Mouse (Mus musculus): ENCODE results near the gene Klhl8. TPM values are rescaled to one million over a fixed set of nuclear protein-coding genes. Genes with fewer than 3 reads are reported as not detected.
"Not testable (repeated sequence)": the region's sequence is repeated elsewhere in the genome, so short reads cannot be mapped to it uniquely, and the experiment has no call there.

The Klhl8 gene
- total RNA-seq (2014; fragmentation: Nextera tagmentation), result 1.5 TPM in 2 replicates
- total RNA-seq (2017), result 3.0 and 3.3 TPM in 2 replicates
- polyA plus RNA-seq (2012), result 0.04 and 0.11 TPM in 2 replicates

DNA sequence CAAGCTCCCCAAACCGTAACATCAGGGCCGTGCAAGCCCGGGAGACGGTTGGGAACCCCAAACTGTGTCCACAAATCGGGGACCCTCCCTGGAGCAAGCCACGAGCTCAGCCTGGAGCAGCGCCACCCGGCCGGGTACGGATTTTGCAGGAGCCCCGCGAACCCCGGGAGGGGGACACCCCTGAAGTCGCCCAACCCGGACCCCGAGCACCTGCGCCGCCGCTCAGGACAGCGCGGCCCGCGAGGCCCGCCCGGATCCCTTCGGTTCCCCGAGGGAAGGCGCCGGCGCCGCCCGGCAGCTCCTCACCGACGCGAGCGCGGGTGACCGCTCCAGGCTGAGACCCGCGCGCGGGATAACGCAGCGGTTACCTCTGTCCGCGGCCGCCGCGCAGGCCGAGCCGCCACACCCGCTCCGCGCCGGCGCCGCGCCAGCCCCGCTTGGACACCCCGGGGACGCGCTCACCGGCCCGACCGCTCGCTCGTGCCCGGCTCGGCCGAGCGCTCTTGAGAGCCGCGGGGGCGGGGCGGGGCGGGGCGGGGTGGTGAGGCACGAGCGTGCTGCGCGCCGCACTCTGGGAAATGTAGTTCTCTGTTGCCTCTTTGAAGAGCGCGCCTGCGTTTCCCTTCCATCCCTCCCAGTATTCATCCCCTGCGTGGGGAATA lies at the start of gene Klhl8:
Gene Klhl8, minus strand, starts transcription at position 512 of the 662 bp plus-strand sequence.
- Histone ChIP-seq H3K36me3 (replicated peaks) (no peaks in the 10 kb centered on the region), H3K4me3 (ENCODE audit: low read depth, low read length) (peak within 1 kb of the TSS; percentile 80), H3K4me1 (ENCODE audit: insufficient read depth, low read depth, low read length) (peaks cover 16% of the 10 kb centered on the region), H3K27me3 (ENCODE audit: insufficient read depth, low read length) (peaks cover 16% of the 10 kb centered on the region), H3K9me3 (replicated peaks) (no peaks in the 10 kb centered on the region)
- ATAC-seq (ENCODE audit: extremely low read depth, insufficient number of reproducible peaks, low FRiP score, poor library complexity, severe bottlenecking) (peak; percentile 87), DNase-seq (ENCODE audit: low spot score) (peak; percentile 85)
- TF ChIP-seq CTCF (IDR thresholded peaks at IDR 0.05; ENCODE audit: low read depth, low read length), result no peak
- TF ChIP-seq GATA2 (IDR thresholded peaks at IDR 0.05; ENCODE audit: borderline replicate concordance, low read depth, low read length), result no peak
- TF ChIP-seq GATA1 (IDR thresholded peaks at IDR 0.05; ENCODE audit: borderline replicate concordance, low read length), result no peak
- TF ChIP-seq POLR2AphosphoS5 (IDR thresholded peaks at IDR 0.05; ENCODE audit: insufficient replicate concordance, low read depth, low read length), result no peak
- TF ChIP-seq TAL1 (conservative IDR thresholded peaks at IDR 0.05; ENCODE audit: low read depth, low read length), result no peak

GRCm38 (mm10) chr5:103954638-103955037 lies 43.6 kb upstream of the Klhl8 start:
- DNase-seq (ENCODE audit: low spot score), result no peak
- Histone ChIP-seq H3K4me3 (ENCODE audit: low read depth, low read length) (no peak overlapping the region), H3K36me3 (replicated peaks) (no peaks in the 10 kb centered on the region), H3K27me3 (ENCODE audit: insufficient read depth, low read length) (no peaks in the 10 kb centered on the region), H3K9me3 (replicated peaks) (peaks cover 13% of the 10 kb centered on the region), H3K4me1 (ENCODE audit: insufficient read depth, low read depth, low read length) (no peaks in the 10 kb centered on the region)
- TF ChIP-seq GATA2 (IDR thresholded peaks at IDR 0.05; ENCODE audit: borderline replicate concordance, low read depth, low read length), result no peak
- no peak for TF ChIP-seq POLR2AphosphoS5 (IDR thresholded peaks at IDR 0.05; ENCODE audit: insufficient replicate concordance, low read depth, low read length)
- no peak for TF ChIP-seq GATA1 (IDR thresholded peaks at IDR 0.05; ENCODE audit: borderline replicate concordance, low read length)
- no peak for TF ChIP-seq CTCF (IDR thresholded peaks at IDR 0.05; ENCODE audit: low read depth, low read length)
- TF ChIP-seq TAL1 (conservative IDR thresholded peaks at IDR 0.05; ENCODE audit: low read depth, low read length), result no peak
- ATAC-seq (ENCODE audit: extremely low read depth, insufficient number of reproducible peaks, low FRiP score, poor library complexity, severe bottlenecking), result no peak

DNA sequence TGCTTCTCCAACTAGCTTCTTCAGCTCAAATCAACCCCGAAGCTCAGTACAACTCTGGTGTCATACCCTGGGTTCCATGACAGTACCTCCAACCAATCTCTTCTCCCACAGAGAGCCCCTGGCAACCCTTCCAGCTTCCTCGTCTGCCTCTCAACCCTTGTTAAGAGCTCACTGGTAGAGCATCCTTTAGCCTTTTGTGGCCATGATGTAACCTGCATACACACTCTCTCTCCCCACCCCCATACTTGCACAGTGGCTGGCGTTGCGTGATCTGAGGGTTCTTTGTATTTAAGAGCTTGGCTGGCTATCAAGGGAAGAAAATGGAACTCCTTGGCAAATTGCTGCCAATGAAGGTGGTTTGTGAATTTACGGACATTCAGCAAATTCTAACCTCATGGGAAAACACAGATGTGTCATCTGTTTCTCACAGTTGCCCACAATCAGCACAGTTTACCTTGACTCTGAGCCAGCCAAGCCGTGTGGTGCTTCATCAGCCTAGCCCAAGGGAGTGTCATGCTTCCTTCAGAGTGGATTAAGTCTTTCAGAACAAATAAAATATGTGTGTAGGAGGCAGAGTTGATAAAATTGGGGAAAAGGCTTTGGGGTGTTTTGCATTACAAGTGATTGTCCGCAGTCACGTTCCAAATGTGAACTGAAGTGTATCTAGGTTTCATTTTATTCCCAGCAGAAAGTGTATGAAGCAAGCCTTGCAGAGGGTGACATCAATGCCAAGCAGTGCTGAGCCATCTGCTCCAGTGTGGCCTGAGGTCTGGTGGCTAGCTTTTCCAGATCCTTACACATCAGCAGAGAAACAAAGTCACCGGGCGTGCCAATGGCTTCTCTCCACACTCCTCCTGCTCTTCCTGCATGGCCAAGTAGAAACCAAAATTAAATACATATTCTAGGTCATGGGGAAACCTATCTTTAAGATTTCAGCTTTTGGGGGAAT lies 42.4 kb upstream of the Klhl8 start:
- Histone ChIP-seq H3K4me3 (ENCODE audit: low read depth, low read length) (no peak overlapping the region), H3K36me3 (replicated peaks) (no peaks in the 10 kb centered on the region), H3K4me1 (ENCODE audit: insufficient read depth, low read depth, low read length) (no peaks in the 10 kb centered on the region), H3K9me3 (replicated peaks) (peaks cover 13% of the 10 kb centered on the region), H3K27me3 (ENCODE audit: insufficient read depth, low read length) (no peaks in the 10 kb centered on the region)
- DNase-seq (ENCODE audit: low spot score) (no peak), ATAC-seq (ENCODE audit: extremely low read depth, insufficient number of reproducible peaks, low FRiP score, poor library complexity, severe bottlenecking) (no peak)
- no peak for TF ChIP-seq GATA1 (IDR thresholded peaks at IDR 0.05; ENCODE audit: borderline replicate concordance, low read length)
- no peak for TF ChIP-seq GATA2 (IDR thresholded peaks at IDR 0.05; ENCODE audit: borderline replicate concordance, low read depth, low read length)
- no peak for TF ChIP-seq CTCF (IDR thresholded peaks at IDR 0.05; ENCODE audit: low read depth, low read length)
- no peak for TF ChIP-seq TAL1 (conservative IDR thresholded peaks at IDR 0.05; ENCODE audit: low read depth, low read length)
- no peak for TF ChIP-seq POLR2AphosphoS5 (IDR thresholded peaks at IDR 0.05; ENCODE audit: insufficient replicate concordance, low read depth, low read length)

DNA sequence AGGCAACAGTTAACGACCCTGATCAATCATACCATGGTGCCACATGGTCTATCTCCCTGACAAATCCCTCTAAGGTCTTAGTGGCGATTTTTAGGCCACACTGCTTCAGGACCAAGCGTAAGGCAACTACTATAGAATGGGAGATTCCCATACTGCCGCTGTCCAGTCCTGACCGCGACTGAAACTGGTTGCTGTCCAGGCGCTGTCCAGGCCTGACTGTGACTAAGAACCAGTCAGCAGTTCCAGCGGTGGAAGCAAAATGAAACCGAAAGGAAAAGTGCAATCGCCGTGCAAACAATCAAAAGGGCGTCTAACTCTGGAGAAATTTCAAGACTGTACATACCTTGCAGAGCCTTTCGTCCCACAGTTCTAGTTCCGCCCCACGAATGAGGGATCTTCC lies 39.1 kb upstream of the Klhl8 start:
- not testable (repeated sequence) for H3K4me3 ChIP-seq (ENCODE audit: low read depth, low read length); H3K36me3 ChIP-seq (replicated peaks); H3K4me1 ChIP-seq (ENCODE audit: insufficient read depth, low read depth, low read length); ATAC-seq (ENCODE audit: extremely low read depth, insufficient number of reproducible peaks, low FRiP score, poor library complexity, severe bottlenecking); DNase-seq (ENCODE audit: low spot score); H3K27me3 ChIP-seq (ENCODE audit: insufficient read depth, low read length)
- H3K9me3 ChIP-seq (replicated peaks), result peaks cover 13% of the 10 kb centered on the region

DNA sequence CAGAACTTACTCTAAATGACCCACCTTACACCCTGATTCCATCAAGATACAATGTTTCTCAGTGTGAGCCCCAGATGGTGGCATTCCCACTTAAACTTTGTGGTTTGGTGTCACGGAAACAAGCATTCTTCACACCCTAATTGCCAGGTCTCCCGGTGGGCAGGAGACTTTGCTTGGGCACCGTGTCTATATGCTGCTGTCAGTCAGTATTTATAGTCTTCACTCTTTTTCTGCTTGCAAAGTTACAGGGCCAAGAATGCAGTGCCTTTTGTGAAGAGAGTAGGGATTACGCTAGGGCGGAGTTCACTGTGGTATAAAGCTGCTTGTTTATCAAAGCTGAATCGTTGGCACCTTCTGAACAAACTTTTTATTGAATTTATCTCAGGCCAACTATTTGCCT lies 32.1 kb upstream of the Klhl8 start:
- Histone ChIP-seq H3K4me1 (ENCODE audit: insufficient read depth, low read depth, low read length) (no peaks in the 10 kb centered on the region), H3K36me3 (replicated peaks) (no peaks in the 10 kb centered on the region), H3K9me3 (replicated peaks) (no peaks in the 10 kb centered on the region), H3K27me3 (ENCODE audit: insufficient read depth, low read length) (no peaks in the 10 kb centered on the region), H3K4me3 (ENCODE audit: low read depth, low read length) (no peak overlapping the region)
- DNase-seq (ENCODE audit: low spot score) (no peak), ATAC-seq (ENCODE audit: extremely low read depth, insufficient number of reproducible peaks, low FRiP score, poor library complexity, severe bottlenecking) (no peak)
- no peak for TF ChIP-seq TAL1 (conservative IDR thresholded peaks at IDR 0.05; ENCODE audit: low read depth, low read length)
- TF ChIP-seq CTCF (IDR thresholded peaks at IDR 0.05; ENCODE audit: low read depth, low read length), result no peak
- no peak for TF ChIP-seq GATA1 (IDR thresholded peaks at IDR 0.05; ENCODE audit: borderline replicate concordance, low read length)
- TF ChIP-seq GATA2 (IDR thresholded peaks at IDR 0.05; ENCODE audit: borderline replicate concordance, low read depth, low read length), result no peak
- TF ChIP-seq POLR2AphosphoS5 (IDR thresholded peaks at IDR 0.05; ENCODE audit: insufficient replicate concordance, low read depth, low read length), result no peak

GRCm38 (mm10) chr5:103939856-103940255 lies 28.8 kb upstream of the Klhl8 start:
- H3K4me3 ChIP-seq (ENCODE audit: low read depth, low read length), result no peak overlapping the region
- DNase-seq (ENCODE audit: low spot score), result no peak
- no peak for ATAC-seq (ENCODE audit: extremely low read depth, insufficient number of reproducible peaks, low FRiP score, poor library complexity, severe bottlenecking)
- 0 out of 2 replicates have a peak, but pooled peaks cover 3% of the 10 kb centered on the region for H3K9me3 ChIP-seq (replicated peaks)
- H3K36me3 ChIP-seq (replicated peaks), result no peaks in the 10 kb centered on the region
- H3K4me1 ChIP-seq (ENCODE audit: insufficient read depth, low read depth, low read length), result no peaks in the 10 kb centered on the region
- H3K27me3 ChIP-seq (ENCODE audit: insufficient read depth, low read length), result no peaks in the 10 kb centered on the region
- no peak for TF ChIP-seq GATA2 (IDR thresholded peaks at IDR 0.05; ENCODE audit: borderline replicate concordance, low read depth, low read length)
- no peak for TF ChIP-seq POLR2AphosphoS5 (IDR thresholded peaks at IDR 0.05; ENCODE audit: insufficient replicate concordance, low read depth, low read length)
- TF ChIP-seq CTCF (IDR thresholded peaks at IDR 0.05; ENCODE audit: low read depth, low read length), result no peak
- no peak for TF ChIP-seq TAL1 (conservative IDR thresholded peaks at IDR 0.05; ENCODE audit: low read depth, low read length)
- TF ChIP-seq GATA1 (IDR thresholded peaks at IDR 0.05; ENCODE audit: borderline replicate concordance, low read length), result no peak
